Mouse (Mus musculus) inflammation-experienced regulatory T-cells, adult 6 months (primary cell): Measurements from ENCODE around the gene Sox5. TPM values are rescaled to one million over a fixed set of nuclear protein-coding genes. Genes with fewer than 3 reads are reported as not detected.

Experiments
- ATAC-seq: one replicate; pipeline ENCODE4 v1.8.0; 2017
- polyA plus RNA-seq, 3 experiments: library from polyadenylated mRNA; unstranded; fragments of 100-300 nt; shearing (Covaris generic); gene quantifications; one replicate each; pipeline ENCODE4 v1.2.1; 2017

The Sox5 gene
- polyA plus RNA-seq, 3 experiments from 2014 or later: 0.27 TPM; not detected in 2

GRCm38 (mm10) chr6:143833182-143833558 is 948.6 kb downstream of the Sox5 start:
- no peak for ATAC-seq

DNA sequence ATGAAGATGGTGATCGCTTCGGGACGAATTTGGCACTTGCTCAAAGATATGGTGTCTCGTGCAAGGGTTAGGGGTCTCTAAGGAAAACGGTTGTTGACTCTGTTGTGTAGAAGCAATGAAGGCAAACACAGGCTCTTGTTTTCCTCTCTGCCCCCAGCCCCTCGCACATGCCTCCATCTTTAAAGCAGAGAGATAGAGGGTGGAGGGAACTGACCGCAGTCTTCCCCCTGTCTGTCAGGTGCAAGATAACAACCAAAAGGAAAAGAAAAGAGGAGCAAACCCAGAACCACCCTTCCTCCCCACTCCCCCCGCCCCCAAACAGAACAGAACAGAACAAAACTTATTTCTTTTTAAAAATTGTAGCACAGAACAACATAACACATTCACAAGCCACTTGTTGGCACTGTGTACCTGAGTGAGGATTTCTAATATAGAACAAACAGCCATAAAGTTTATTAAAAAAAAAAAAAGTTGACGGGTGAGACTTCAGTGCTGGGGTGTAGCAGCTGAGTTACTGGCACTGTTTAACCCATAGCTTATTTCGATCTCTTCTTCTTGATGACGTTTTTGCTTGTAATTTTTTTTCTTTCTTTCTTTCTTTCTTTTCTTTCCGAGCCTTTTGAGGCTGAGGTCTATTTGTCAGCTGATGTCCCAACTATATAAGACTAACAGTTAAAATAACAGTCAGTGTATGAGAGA is 949.1 kb downstream of the Sox5 start:
- no peak for ATAC-seq

DNA sequence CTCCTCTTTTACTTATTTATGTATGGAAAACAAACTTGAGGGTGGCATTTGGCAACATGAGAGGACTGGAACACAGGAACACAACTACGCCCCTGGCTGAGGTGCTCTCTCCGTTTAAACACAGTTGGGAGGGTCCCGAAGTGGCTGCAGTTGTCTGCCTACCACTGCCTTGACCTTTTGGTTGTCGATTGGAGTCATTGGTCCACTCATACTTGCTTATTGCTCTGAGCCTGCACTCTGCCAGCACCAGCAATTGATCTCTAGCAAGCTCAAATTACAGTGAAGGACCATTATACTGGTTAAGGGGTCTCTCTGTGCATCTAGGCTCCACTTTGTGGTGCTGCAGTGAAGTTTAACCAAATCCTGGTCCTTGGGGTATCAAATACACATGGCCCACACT is 950.5 kb downstream of the Sox5 start:
- no peak for ATAC-seq

DNA sequence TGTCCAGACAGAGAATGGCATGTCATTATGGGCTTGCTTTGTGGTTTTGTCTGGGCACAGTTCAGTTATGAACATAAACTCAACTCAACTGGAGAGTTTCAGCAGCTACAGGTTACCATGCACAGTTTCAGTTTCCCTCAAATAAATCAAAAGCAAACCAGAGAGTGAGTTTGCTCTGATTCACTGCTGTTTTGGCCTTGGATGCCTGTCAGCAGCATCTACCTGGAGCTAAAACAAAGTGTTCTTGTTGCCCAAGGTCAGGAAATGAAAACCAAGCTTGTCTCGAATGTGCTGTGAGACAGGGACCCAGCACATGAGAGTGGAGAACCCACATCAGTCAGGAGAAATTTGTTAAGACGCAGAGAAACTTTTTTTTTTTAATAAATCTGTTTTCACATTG is 951.6 kb downstream of the Sox5 start:
- ATAC-seq: no peak

- ATAC-seq: no peak
Measured at GRCm38 (mm10) chr6:143826786-143827185, 955.0 kb downstream of the Sox5 start.

- no peak for ATAC-seq
Measured at GRCm38 (mm10) chr6:143825966-143826365, 955.8 kb downstream of the Sox5 start.

DNA sequence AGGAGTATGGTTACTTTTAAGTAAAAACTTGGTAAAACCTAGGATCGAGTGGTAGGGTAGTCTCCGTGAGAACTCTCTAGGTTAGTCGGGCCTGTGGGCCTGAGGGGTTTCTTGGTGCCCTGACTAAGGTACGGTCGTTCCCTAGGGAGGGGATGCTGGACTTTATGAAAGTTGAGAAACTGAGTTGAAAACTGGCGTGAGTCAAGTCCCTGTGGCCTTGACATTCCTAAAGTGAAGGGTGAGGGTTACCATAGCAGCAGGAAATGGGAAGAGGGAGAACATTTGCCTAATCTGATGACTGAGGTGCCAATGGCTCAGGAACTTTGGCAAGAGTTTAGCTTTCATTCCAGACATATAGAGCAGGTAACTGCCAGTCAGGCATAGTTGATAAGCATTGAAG is 956.7 kb downstream of the Sox5 start:
- ATAC-seq: no peak

GRCm38 (mm10) chr6:143788446-143788845 is 993.3 kb downstream of the Sox5 start:
- ATAC-seq: no peak

- no peak for ATAC-seq
Measured at GRCm38 (mm10) chr6:143787360-143787759, 994.4 kb downstream of the Sox5 start.

- ATAC-seq: no peak
Measured at GRCm38 (mm10) chr6:143785685-143786084, 996.1 kb downstream of the Sox5 start.
